Mouse (Mus musculus) brain, adult 10 weeks (tissue): ENCODE measurements around the gene Trim9. TPM values are rescaled to one million over a fixed set of nuclear protein-coding genes. Genes with fewer than 3 reads are reported as not detected.

Experiments
- polyA plus RNA-seq: library from polyadenylated mRNA; stranded (reverse); fragments of 350-450 nt; fragmentation: Illumina TruSeq; extraction: RNeasy Lipid Tissue Mini Kit (QIAGEN cat#74804); gene quantifications from one replicate; pipeline ENCODE4 v1.2.3, GENCODE M21; 2015; ENCODE audit warnings: low read depth, low replicate concordance

Trim9 gene
- polyA plus RNA-seq: 161 TPM

GRCm38 (mm10) chr12:70347202-70347841, at the start of gene Trim9:
Trim9 (minus strand) TSS chr12:70347614.

GRCm38 (mm10) chr12:70231294-70231693, 116.1 kb downstream of the Trim9 start, which contains the start of gene Pygl:
Pygl (minus strand) TSS chr12:70231488.

Other genes starting within 250 kb of the Trim9 start
- gene Nin, start 233.9 kb downstream of the Trim9 start, polyA plus RNA-seq: 17.5 TPM
- gene Abhd12b, start 193.5 kb downstream of the Trim9 start, polyA plus RNA-seq: 4.5 TPM
- gene Pygl, start 116.1 kb downstream of the Trim9 start, polyA plus RNA-seq: 3.4 TPM
- 46.2 TPM for gene Tmx1, start 105.5 kb upstream of the Trim9 start, polyA plus RNA-seq